Mouse (Mus musculus): Measurements from ENCODE around the gene Smg1. TPM values are rescaled to one million over a fixed set of nuclear protein-coding genes. Genes with fewer than 3 reads are reported as not detected.

Gene Smg1
- total RNA-seq, 2 experiments from 2014 or later, result 47.1 to 49.9 TPM

DNA sequence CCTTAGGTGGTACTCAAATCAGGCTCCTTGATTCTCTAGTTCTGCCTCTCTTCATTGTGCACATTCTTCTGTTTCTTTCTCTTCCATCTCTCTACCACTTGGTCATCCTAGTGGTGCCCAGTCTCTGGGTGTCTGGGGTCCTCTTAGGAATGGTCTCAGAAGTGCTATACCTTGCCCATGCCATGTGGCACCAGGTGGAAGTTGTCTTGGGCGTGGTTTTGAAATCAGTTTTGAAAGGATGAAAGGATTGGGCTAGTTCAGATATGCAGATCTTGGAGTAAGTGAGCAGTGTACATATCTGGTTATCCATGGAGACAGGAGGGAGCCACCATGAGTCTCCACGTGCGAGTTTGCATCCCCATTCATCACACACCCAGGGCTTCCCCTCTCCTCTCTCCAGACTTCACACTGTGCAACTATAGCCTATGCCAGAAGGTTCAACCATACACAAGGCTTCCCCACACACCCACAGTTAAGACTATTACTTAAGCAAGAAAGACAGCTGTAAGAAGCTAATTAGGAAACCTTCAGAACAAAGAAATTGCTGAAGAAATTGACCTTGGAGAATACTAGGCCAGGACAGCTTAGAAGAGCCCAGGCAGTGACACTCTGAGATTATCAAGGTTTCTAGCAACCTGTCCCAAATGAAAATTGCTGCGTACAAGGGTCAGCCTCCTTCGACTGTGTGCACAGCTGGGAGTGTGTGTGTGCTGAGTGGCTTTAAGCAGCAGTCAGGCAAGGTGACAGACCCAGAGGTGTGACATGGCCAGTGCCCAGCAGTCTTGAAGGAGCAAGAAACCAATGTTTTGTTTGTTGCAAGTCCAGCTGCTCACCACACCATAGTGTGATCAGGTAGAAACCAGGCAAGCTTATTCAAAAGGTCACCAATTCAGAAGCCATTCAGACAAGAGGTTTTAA lies 139.7 kb downstream of the Smg1 start:
- no peak for DNase-seq

DNA sequence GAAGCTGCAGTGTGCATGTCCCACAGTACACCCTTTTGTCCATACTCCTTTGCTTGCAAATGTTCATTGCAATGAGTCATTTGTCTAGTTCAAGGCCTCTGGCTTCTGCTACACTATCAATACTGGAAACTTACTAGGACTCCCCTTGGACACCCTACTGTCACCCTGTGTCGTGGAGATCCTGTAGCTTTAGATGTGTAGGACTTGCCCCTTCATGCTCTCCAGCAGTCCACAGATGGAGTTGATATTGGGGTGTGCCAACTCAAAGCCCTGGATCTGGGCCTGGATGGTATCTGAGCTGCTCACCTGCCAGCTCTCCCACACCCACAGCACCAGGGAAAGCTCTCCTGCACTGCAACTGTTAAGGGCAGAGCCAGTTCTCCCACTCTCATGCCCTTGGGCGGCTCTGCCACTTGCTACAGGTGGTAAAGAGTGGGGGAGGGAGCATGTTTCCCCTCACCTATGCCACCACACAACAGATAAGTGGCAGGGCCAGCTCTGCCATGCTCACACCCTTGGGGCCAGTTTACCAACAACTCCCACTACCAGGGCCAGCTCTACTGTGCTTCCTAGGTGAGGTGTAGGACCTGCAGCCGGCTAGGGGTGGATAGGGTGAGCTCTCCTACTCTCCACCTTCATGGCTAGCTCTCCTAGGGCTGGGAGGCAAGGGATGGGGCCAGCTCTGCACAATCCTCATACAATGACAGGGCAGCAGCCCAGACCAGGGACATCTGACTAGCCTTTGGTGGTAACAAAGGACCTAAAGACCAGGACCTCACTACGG lies 140.6 kb downstream of the Smg1 start:
- DNase-seq, result no peak

DNA sequence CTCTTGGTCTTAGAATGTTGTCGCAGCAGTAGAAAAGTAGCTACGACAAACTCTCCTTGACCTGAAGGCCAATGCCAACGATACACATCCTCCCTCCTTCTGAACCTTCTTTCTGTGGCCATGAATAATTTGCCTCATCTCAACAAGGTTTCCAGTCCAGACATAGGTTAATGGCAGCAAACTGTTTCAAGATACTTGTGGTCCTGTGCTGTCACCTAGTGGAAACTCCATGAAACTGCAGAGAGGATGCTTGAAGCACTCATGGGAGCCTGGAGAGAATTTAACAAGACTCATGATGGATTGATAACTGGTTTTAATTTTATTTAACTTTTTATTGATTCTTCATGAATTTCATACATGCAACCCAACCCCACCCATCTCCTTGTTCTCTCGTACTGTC lies 141.2 kb downstream of the Smg1 start:
- DNase-seq, result peak; percentile 45

- no peak for DNase-seq
Observed at GRCm38 (mm10) chr7:118097615-118098014, 145.9 kb downstream of the Smg1 start.

Other genes with a start within 250 kb of the Smg1 start
- gene Rps15a, start 127.5 kb downstream of the Smg1 start, total RNA-seq (2021), result 100 to 1,000 TPM; 905 to 908 TPM
- 10 to 100 TPM; 71.5 to 81.9 TPM for gene Arl6ip1, start 114.0 kb downstream of the Smg1 start, total RNA-seq (2021)
- gene Syt17, start 204.6 kb upstream of the Smg1 start, total RNA-seq (2021), result 1 to 10 TPM; 1.4 to 2.0 TPM
- gene Itpripl2, start 248.3 kb upstream of the Smg1 start, total RNA-seq (2021), result 10 to 100 TPM; 46.5 to 46.6 TPM